Mouse (Mus musculus) cerebral cortex, adult 2 months (tissue): Measurements from ENCODE around the gene Dmbt1.

ENCODE experiments used
- WGBS: fragments of 180-500 bp; shearing (Covaris S2); methylation state at CpG from one replicate; pipeline ENCODE4 v1.1.7; 2018; 5-methylcytosine and 5-hydroxymethylcytosine counted together

Dmbt1 gene

DNA sequence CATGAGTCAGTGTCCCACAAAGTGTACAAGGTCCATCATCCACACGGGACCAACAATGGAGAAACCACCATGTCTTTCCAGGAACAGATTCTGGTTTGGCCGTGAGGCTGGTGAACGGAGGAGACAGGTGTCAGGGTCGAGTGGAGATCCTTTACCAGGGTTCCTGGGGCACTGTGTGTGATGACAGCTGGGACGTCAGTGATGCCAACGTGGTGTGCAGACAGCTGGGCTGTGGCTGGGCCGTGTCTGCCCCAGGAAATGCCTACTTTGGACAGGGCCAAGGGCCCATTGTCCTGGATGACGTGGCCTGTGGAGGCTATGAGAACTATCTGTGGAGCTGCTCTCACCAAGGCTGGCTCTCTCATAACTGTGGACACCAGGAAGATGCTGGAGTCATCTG is 18.0 kb downstream of the Dmbt1 start:
- WGBS: 85% methylated on average over 8 of the region's 8 CpGs

DNA sequence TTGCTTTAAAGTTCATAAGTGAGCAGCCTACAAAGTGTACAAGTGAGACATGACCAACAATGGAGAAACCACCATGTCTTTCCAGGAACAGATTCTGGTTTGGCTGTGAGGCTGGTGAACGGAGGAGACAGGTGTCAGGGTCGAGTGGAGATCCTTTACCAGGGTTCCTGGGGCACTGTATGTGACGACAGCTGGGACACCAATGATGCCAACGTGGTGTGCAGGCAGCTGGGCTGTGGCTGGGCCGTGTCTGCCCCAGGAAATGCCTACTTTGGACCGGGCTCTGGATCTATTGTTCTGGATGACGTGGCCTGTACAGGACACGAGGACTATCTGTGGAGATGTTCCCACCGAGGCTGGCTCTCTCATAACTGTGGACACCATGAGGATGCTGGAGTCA is 26.1 kb downstream of the Dmbt1 start:
- 81% methylated on average over 9 of the region's 9 CpGs for WGBS

DNA sequence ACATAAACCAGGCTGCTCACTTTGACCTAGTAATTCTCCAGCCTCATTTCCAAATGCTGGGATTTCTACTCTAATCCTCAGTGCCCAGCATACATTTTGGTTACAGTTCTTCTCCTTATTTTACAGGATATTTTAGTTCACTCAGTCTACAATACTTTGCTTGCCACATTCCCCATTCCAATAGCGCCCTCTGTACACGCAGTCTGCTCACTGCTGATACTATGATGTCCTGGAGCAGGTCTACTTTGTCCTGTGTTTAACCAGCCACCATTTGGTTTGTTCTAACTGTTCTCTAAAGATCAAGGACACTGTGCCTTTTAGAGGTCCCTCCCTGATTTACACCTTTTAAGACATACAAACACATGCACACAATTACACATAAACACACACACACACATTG is 28.0 kb downstream of the Dmbt1 start:
- 73% methylated on average over 2 of the region's 2 CpGs for WGBS

- WGBS: 93% methylated on average over 2 of the region's 2 CpGs
Observed at GRCm38 (mm10) chr7:131062541-131062940, 30.7 kb downstream of the Dmbt1 start.

- WGBS: 0% methylated on average over 1 of the region's 1 CpGs
Observed at GRCm38 (mm10) chr7:131068191-131068590, 36.3 kb downstream of the Dmbt1 start.

GRCm38 (mm10) chr7:131073476-131073875 is 41.6 kb downstream of the Dmbt1 start:
- WGBS: 89% methylated on average over 3 of the region's 3 CpGs

- WGBS: 76% methylated on average over 6 of the region's 6 CpGs
Observed at GRCm38 (mm10) chr7:131074098-131074497, 42.2 kb downstream of the Dmbt1 start.

GRCm38 (mm10) chr7:131075956-131076355 is 44.1 kb downstream of the Dmbt1 start:
- WGBS: 3% methylated on average over 1 of the region's 1 CpGs

- WGBS: 76% methylated on average over 9 of the region's 9 CpGs
Observed at GRCm38 (mm10) chr7:131082403-131082802, 50.5 kb downstream of the Dmbt1 start.

GRCm38 (mm10) chr7:131112486-131112885 is 80.6 kb downstream of the Dmbt1 start:
- 40% methylated on average over 3 of the region's 3 CpGs for WGBS

DNA sequence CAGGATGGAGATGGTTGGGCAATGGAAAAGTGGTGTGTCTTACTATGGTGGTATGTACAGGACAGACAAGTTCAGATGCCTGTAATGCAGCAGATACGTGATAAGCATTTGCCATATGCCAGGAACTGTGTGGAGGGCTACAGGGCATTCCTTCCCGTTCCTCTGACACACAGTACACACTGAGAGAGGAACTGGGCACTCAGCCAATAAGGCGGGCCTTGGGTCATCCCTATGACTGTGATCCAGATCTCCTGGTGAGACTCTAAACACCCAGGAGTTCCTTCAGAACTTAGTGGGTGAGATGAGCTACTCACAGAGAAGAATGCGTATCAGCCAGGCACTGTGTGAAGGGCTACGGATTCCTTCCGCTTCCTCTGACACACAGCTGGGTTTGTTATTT is 81.8 kb downstream of the Dmbt1 start:
- WGBS: 51% methylated on average over 6 of the region's 6 CpGs

- 39% methylated on average over 2 of the region's 2 CpGs for WGBS
Observed at GRCm38 (mm10) chr7:131114434-131114833, 82.6 kb downstream of the Dmbt1 start.

DNA sequence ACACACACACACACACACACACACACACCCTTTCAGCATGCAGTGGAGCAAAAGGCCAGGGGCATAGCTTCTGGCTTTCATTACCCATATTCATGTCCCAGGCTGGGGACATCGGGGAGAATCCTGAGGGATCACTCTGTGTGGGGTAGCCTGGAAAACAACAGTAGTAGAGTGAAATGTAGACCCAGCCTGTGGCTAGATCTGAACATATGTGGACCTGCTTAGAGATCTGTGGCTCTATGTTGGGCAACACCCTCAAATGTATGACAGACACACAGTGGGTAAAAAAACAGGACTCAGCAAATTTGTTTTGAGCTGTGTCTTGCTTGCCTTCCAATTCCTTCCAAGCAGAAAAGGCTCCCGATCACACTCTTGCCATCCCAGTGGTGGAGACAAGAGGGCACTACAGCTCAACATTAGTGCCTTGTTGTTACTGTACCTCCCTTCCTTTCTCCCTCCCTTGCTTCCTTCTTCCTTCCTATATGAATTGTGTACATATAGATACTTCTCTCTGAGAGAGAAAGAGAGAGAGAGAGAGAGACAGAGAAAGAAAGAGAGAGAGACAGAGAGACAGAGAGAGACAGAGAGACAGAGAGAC is 90.5 kb downstream of the Dmbt1 start:
- WGBS: 59% methylated on average over 2 of the region's 2 CpGs

GRCm38 (mm10) chr7:131130021-131130420 is 98.2 kb downstream of the Dmbt1 start:
- WGBS: 78% methylated on average over 12 of the region's 12 CpGs

GRCm38 (mm10) chr7:131133181-131133580 is 101.3 kb downstream of the Dmbt1 start:
- WGBS: 72% methylated on average over 3 of the region's 3 CpGs

GRCm38 (mm10) chr7:131146214-131146613 is 114.4 kb downstream of the Dmbt1 start, which contains the start of gene 4933402N03Rik:
Gene 4933402N03Rik (minus strand): TSS chr7:131146314.
- WGBS: 94% methylated on average over 2 of the region's 2 CpGs

DNA sequence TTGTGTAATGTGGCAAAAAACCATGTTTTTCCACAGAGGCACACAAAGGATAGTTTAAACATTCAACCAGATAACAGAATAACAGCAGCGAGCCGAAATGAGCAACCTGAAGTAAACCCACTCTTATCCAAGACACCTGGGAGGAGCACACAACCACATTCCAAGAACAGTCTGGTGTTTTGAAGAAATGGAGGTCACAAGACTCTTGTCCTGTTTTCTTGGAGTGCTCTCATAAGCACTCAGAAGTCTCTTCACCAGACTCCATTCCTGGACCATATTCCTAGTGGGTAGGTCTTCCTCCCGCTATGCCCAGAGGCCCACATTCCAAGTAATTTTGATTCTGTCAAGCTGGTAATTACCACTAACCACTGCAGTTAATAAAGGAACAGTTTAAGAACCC is 118.3 kb downstream of the Dmbt1 start:
- WGBS: 88% methylated on average over 3 of the region's 3 CpGs

GRCm38 (mm10) chr7:131153044-131153443 is 121.2 kb downstream of the Dmbt1 start:
- WGBS: 85% methylated on average over 5 of the region's 5 CpGs

DNA sequence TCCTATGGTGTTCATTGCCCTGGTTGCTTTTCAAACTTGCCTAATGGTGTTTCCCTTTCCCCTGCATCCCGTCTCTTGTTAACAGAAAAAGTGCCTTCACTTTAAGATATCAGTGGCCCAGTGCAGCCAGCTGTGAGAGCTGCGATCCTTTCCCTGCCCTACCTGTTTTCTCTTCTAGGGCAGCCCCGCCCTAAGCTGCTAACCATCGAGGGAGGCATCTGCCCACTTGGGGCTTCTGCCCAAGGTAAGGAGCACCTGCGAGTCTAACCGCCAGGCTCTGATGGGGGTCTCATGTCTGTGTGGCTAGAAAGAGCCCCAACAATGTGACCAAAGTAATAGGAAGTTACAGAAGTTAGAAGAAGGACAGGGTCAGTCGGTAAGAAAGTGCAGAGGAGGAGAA is 130.4 kb downstream of the Dmbt1 start:
- WGBS: 79% methylated on average over 7 of the region's 7 CpGs

- 83% methylated on average over 3 of the region's 3 CpGs for WGBS
Observed at GRCm38 (mm10) chr7:131167771-131168170, 135.9 kb downstream of the Dmbt1 start.

- WGBS: 56% methylated on average over 2 of the region's 2 CpGs
Observed at GRCm38 (mm10) chr7:131169099-131169498, 137.2 kb downstream of the Dmbt1 start.
